Mouse (Mus musculus) kidney, embryonic 16.5 days (tissue): ENCODE measurements around the gene Vps37c. TPM values are rescaled to one million over a fixed set of nuclear protein-coding genes. Genes with fewer than 3 reads are reported as not detected.

Source experiments
- ATAC-seq: fragments of 200-750 bp; cut with Nextera tagmentation; 2 replicates; pipeline ENCODE4 v1.8.0; 2017; ENCODE audit warnings: moderate TSS enrichment; ENCODE audit not compliant: low FRiP score, low TSS enrichment
- H3K27ac ChIP-seq: fragments of 300-500 bp; sonication (generic); 2 replicates; pipeline ENCODE4 v1.5.1; 2014; ENCODE audit warnings: low read length
- H3K27me3 ChIP-seq: fragments of 300-500 bp; sonication (generic); 2 replicates; pipeline ENCODE4 v1.6.1; 2014; ENCODE audit warnings: low read length, control low read depth, mixed read lengths; ENCODE audit not compliant: insufficient read depth
- H3K36me3 ChIP-seq: fragments of 300-500 bp; sonication (generic); 2 replicates; pipeline ENCODE4 v1.6.1; 2014; ENCODE audit warnings: low read length, control low read depth, mixed read lengths; ENCODE audit not compliant: insufficient read depth
- H3K4me1 ChIP-seq: fragments of 300-500 bp; sonication (generic); 2 replicates; pipeline ENCODE4 v1.6.1; 2014; ENCODE audit warnings: low read length, control low read depth, mixed read lengths; ENCODE audit not compliant: insufficient read depth
- H3K4me2 ChIP-seq: fragments of 300-500 bp; sonication (generic); replicated peaks from 2 replicates; pipeline ENCODE4 v1.6.1; 2014; ENCODE audit warnings: low read depth, low read length
- H3K4me3 ChIP-seq: fragments of 300-500 bp; sonication (generic); 2 replicates; pipeline ENCODE4 v1.5.1; 2014; ENCODE audit warnings: mild to moderate bottlenecking, low read length
- H3K9ac ChIP-seq: fragments of 300-500 bp; sonication (generic); replicated peaks from 2 replicates; pipeline ENCODE4 v1.6.1; 2014; ENCODE audit warnings: low read length
- H3K9me3 ChIP-seq: fragments of 300-500 bp; sonication (generic); 2 replicates; pipeline ENCODE4 v1.6.1; 2016; ENCODE audit warnings: low read length, control low read depth
- WGBS: fragments of 180-500 bp; shearing (Covaris S2); extraction: QIAGEN DNeasy Blood & Tissue Kit; methylation state at CpG from one replicate; pipeline ENCODE4 v1.1.7; 2014; 5-methylcytosine and 5-hydroxymethylcytosine counted together
- polyA plus RNA-seq: library from polyadenylated mRNA; unstranded; fragments of >200 nt; fragmentation: Nextera tagmentation; extraction: Ambion mirVana; gene quantifications from 2 replicates; pipeline ENCODE4 v1.2.1, GENCODE M21; 2015

Gene Vps37c
- polyA plus RNA-seq, 1 experiment from 2014 or later: 37.6 TPM

DNA sequence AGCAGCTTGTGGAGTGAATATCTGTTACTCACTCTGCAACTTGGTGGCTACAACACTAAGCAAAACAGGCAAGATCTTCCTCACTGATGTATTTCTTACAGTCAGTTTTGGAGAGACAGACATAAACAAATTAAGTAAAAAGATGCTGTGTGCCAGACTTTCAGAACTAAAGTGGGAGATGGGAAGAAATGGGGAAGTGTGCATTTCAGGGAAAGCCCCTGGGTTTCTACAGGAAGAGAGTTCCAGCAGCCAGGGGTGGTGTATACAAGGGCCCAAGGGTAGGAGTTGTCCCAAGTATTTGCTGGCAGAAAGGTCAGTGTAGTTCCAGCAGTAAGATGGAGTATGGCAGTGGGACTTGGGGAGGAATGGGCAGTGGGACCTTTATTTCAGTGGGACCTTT lies 71.0 kb downstream of the Vps37c start:
- H3K27me3 ChIP-seq: no peaks in the 10 kb centered on the region
- no peaks in the 10 kb centered on the region for H3K9me3 ChIP-seq
- 0 out of 2 replicates have a peak, but pooled peaks cover 3% of the 10 kb centered on the region for H3K4me1 ChIP-seq
- no peaks in the 10 kb centered on the region for H3K36me3 ChIP-seq
- no peak overlapping the region for H3K27ac ChIP-seq
- no peak overlapping the region for H3K4me3 ChIP-seq
- no peak overlapping the region for H3K9ac ChIP-seq
- no peak for ATAC-seq
- no peak overlapping the region for H3K4me2 ChIP-seq

DNA sequence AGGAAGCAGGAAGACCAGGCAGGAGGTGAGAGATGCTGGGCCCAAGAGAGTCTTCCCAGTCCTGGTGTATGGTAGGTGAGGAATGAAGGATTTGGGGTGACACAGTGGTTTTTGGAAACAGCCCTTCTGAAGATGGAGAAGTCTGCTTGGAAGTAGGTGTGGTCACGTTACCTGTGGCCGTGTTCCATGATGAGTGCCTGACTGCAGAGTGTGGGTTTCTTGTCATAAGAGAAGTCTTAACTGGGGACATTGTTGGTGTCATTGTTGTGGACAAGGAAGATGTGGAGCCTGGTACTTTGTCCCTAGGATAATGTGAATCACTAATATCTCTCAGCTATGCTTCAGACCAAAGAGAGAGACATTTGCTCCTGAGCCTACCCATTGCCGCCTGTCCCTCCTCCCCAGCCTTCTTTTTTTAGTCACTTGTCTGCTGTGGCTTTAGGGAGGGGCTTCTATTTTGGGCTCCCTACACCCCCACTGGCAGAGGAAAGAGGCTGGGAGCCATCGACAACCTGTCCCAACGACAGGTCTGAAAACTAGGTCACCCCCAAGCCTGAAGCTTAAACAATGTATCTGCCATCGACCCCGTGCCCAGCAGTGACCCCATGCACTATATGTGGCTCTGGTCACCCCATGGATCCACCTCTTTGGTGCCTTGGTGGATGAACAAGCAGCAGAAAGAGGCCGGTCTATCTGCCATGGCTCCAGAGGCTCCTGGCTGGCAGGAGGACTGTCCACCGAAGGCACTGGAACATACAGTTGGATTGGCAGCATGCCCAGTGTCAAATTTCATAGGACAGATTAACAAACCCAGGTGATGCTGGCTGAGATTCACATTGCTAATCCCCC lies 71.7 kb downstream of the Vps37c start:
- Histone ChIP-seq H3K9ac (no peak overlapping the region), H3K27me3 (no peaks in the 10 kb centered on the region), H3K27ac (no peak overlapping the region), H3K36me3 (no peaks in the 10 kb centered on the region), H3K4me2 (no peak overlapping the region), H3K4me3 (no peak overlapping the region), H3K9me3 (no peaks in the 10 kb centered on the region), H3K4me1 (0 out of 2 replicates have a peak, but pooled peaks cover 3% of the 10 kb centered on the region)
- 86% methylated on average over 9 of the region's 9 CpGs for WGBS
- ATAC-seq: no peak

DNA sequence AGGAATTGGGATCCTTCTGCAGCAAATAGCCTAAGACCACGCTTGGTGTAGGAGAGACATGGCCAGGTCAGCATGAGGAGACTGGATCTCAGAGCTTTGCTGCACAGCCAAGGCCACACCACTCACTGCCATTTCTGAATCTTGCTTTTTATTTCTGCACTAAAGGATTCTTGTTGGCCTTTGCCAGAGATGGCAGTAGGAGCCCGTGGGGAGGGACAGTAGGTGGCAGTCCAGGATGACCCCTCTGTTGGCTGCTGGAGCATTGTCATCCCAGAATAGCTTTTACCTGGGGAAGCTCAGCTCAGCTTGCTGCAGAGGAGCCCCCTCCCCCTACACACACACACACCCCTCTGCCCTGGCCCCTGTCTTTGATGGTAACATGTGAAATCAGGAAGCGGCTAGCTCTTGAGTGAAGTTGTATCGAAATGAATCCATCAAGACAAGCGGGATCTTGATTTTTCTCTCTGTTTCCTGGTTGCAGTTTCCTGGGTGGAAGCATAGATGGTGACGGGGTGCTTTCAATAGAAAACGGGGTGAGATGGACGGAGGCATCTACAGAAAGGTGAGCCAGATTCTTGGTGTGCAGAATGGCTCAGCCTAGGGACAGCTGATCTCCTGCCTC lies 73.4 kb downstream of the Vps37c start:
- H3K9ac ChIP-seq: no peak overlapping the region
- H3K9me3 ChIP-seq: no peaks in the 10 kb centered on the region
- H3K36me3 ChIP-seq: no peaks in the 10 kb centered on the region
- H3K4me2 ChIP-seq: no peak overlapping the region
- H3K27ac ChIP-seq: no peak overlapping the region
- H3K4me3 ChIP-seq: no peak overlapping the region
- no peaks in the 10 kb centered on the region for H3K27me3 ChIP-seq
- ATAC-seq: no peak
- H3K4me1 ChIP-seq: 0 out of 2 replicates have a peak, but pooled peaks cover 3% of the 10 kb centered on the region
- WGBS: 82% methylated on average over 8 of the region's 8 CpGs

DNA sequence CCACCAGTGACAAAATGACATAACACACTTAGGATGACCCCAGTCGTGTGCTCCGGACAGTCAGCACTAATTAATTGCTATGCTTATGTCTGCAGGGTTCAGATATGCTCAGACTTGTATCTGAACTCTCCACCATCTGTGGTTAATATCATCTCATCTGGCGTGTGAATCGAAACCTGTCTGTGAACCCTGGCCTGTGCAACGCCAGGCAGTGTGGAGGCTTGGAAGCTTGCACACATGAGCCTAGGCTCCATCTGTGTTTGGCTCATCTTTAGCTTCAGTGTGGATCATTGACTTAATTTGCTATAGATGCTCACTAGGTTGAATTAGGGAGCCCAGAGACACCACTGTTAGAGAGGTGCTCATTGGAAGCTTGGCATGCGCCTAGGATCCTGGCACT lies 73.9 kb downstream of the Vps37c start:
- Histone ChIP-seq H3K36me3 (no peaks in the 10 kb centered on the region), H3K4me1 (0 out of 2 replicates have a peak, but pooled peaks cover 3% of the 10 kb centered on the region), H3K9me3 (no peaks in the 10 kb centered on the region), H3K27me3 (no peaks in the 10 kb centered on the region), H3K27ac (no peak overlapping the region), H3K9ac (no peak overlapping the region), H3K4me3 (no peak overlapping the region), H3K4me2 (no peak overlapping the region)
- WGBS: 76% methylated on average over 6 of the region's 6 CpGs
- no peak for ATAC-seq

DNA sequence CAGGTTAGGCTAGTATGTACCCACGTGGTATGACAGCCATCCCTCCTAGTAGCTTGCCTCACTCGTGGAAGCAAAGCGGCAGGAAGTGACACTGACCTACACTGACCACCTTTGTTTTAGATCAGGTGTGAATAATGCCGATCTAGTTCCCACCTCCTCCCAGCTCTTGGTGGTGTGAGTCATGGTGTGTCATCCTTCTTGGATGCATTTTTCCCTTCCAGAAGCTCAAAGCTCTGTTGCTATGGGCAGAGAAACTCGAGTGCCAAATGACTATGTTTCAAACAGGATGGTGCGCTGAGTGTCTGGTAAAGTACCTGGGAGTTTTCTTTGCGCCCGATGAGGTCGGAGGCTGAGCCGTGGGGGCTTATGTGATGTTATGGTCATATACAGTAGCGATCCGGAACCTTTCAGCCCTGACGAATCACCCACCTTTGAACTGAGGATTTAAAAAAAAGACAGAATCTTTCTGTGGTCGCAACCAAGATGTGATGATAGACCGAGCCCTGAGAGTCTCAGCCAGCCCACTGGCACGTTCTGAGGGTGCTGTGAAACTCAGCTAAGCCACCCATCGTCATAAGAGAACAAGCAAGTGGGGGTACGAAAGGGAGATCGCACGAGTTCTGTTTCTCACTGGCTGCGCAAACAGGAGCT lies 75.0 kb downstream of the Vps37c start:
- no peak overlapping the region for H3K27ac ChIP-seq
- no peaks in the 10 kb centered on the region for H3K9me3 ChIP-seq
- no peaks in the 10 kb centered on the region for H3K27me3 ChIP-seq
- no peaks in the 10 kb centered on the region for H3K36me3 ChIP-seq
- WGBS: 68% methylated on average over 21 of the region's 21 CpGs
- no peak overlapping the region for H3K4me2 ChIP-seq
- H3K4me1 ChIP-seq: 0 out of 2 replicates have a peak, but pooled peaks cover 3% of the 10 kb centered on the region
- no peak overlapping the region for H3K9ac ChIP-seq
- H3K4me3 ChIP-seq: no peak overlapping the region
- no peak for ATAC-seq

Other genes starting within 250 kb of the Vps37c start
- 0.13 and 0.89 TPM in 2 replicates for gene Lrrc10b, start 231.3 kb upstream of the Vps37c start, polyA plus RNA-seq
- 0.13 TPM in 1 of 2 replicates, not detected in the other for gene Ppp1r32, start 205.8 kb upstream of the Vps37c start, polyA plus RNA-seq
- 47.5 and 53.0 TPM in 2 replicates for gene Cpsf7, start 163.5 kb upstream of the Vps37c start, polyA plus RNA-seq
- gene Sdhaf2, start 162.6 kb upstream of the Vps37c start, polyA plus RNA-seq: 65.1 and 66.0 TPM in 2 replicates
- gene Tmem216, start 132.5 kb upstream of the Vps37c start, polyA plus RNA-seq: 51.9 and 53.0 TPM in 2 replicates
- 20.0 and 21.6 TPM in 2 replicates for gene Cyb561a3, start 111.6 kb upstream of the Vps37c start, polyA plus RNA-seq
- gene Tmem138, start 111.4 kb upstream of the Vps37c start, polyA plus RNA-seq: 46.6 and 48.8 TPM in 2 replicates
- gene Ddb1, start 83.4 kb upstream of the Vps37c start, polyA plus RNA-seq: 425 and 430 TPM in 2 replicates
- 54.9 and 56.2 TPM in 2 replicates for gene Tkfc, start 83.1 kb upstream of the Vps37c start, polyA plus RNA-seq
- 2.9 and 3.9 TPM in 2 replicates for gene Vwce, start 54.5 kb upstream of the Vps37c start, polyA plus RNA-seq
- not detected in 2 replicates for gene Pga5, start 10.7 kb upstream of the Vps37c start, polyA plus RNA-seq
- 0.19 and 0.31 TPM in 2 replicates for gene Cd5, start 50.3 kb downstream of the Vps37c start, polyA plus RNA-seq
- 0.13 TPM in 1 of 2 replicates, not detected in the other for gene Cd6, start 141.3 kb downstream of the Vps37c start, polyA plus RNA-seq
- gene Slc15a3, start 151.0 kb downstream of the Vps37c start, polyA plus RNA-seq: 0.54 and 0.85 TPM in 2 replicates
- 88.6 and 94.4 TPM in 2 replicates for gene Tmem132a, start 181.2 kb downstream of the Vps37c start, polyA plus RNA-seq
- 115 and 118 TPM in 2 replicates for gene Tmem109, start 193.3 kb downstream of the Vps37c start, polyA plus RNA-seq
- 47.6 and 51.3 TPM in 2 replicates for gene Prpf19, start 206.5 kb downstream of the Vps37c start, polyA plus RNA-seq
- not detected in 2 replicates for gene Zp1, start 231.9 kb downstream of the Vps37c start, polyA plus RNA-seq
- gene Ptgdr2, start 248.4 kb downstream of the Vps37c start, polyA plus RNA-seq: 0.10 TPM in 1 of 2 replicates, not detected in the other